Mouse (Mus musculus) heart, postnatal 25 days (tissue): ENCODE measurements around the gene Pga5. TPM values are rescaled to one million over a fixed set of nuclear protein-coding genes. Genes with fewer than 3 reads are reported as not detected.

Experiments
- DNase-seq: peaks from one replicate; pipeline ENCODE4 v3.0.0; 2022; ENCODE audit warnings: low spot score
- intact Hi-C: fragments of 180-260 bp; cut with DNase I; formaldehyde crosslinking; loops from one replicate; pipeline ENCODE4 v1.15.1; 2025
- total RNA-seq, 2 experiments: library from RNA; stranded (reverse); gene quantifications; 2 replicates each; pipeline ENCODE4 v1.2.3; 2021

The Pga5 gene
- total RNA-seq, 2 experiments from 2014 or later: not detected

DNA sequence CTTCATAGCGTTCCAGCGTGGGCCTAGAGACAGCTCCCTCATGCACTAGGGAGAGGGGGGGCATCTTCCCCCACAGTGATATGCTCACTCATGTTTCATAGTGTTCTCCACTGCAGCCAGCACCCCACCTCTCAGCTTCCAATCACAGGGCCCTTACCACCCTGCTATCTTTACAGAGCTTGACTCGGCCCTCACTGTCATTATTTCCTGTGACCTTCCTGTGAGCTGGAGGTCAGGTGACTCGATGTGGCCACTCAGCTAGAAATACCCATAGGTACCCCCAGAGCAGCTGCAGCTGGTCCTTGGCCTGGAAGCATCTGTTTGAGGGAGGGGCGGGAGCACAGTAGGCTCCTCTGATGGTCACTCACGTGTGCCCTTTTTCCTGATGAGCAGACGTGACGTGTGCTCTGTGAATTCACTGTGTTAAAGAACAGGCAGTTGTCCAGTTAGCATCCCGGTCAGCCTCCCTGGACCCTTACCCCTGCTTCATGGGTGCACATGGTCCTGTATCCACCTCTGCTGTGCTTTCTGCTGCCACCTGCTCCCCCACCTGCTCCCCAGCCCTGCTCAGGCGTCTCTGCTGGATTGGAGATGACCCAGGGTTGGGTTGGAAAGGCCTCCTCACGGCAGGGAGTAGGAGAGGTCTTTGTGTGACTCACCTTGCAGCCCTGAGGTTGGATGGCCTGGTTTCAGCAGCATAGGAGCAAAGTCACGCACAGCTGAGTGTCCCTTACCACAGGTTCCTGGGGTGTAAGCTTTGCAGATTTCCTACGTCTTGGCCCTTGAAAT, 29.4 kb upstream of the Pga5 start:
- DNase-seq: no peak
- intact Hi-C loops: loop anchor here (5.0 kb wide), 1 partner anchor 40 kb away; no protein-coding TSS in a partner anchor

DNA sequence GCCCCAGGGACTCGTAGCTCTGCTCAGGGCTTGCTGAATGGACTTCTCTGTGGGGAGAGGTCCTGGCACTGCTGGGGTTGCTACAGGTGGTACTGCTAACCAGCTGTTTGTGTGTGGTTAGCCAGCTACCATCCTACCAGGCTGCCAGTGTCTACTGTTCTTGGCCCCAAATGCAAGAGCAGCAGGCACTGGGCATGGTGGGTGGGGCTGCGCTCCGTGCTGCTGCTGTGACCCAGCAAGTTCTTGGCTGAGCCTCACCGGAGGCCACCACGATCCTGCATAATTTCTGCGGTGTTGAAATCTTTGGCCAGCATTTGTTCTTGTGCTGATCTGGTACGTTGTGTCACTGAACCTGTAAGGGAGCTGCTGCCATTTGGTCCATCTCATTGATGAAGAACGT, 25.6 kb upstream of the Pga5 start:
- no peak for DNase-seq
- intact Hi-C loops: no loop called here

DNA sequence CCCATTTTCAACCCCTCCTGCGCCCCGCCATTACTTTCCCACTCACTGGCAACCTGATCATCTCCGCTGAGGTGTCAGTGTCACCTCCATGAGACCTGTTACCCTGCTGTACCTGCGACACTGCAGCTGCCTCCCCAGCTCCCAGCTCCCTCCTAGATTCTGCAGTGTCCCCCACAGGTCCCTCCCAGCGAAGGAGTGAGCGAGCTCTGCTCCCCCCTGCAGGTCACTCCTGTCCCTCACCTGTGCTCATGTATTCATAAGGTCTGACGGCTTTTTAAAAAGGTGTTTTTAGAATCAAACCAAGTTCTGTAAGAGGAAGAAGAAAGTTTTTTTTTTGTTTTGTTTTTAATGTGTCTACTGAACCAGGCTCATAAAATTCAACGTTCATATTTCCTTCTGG, 24.3 kb upstream of the Pga5 start:
- no peak for DNase-seq
- intact Hi-C loops: no loop called here

DNA sequence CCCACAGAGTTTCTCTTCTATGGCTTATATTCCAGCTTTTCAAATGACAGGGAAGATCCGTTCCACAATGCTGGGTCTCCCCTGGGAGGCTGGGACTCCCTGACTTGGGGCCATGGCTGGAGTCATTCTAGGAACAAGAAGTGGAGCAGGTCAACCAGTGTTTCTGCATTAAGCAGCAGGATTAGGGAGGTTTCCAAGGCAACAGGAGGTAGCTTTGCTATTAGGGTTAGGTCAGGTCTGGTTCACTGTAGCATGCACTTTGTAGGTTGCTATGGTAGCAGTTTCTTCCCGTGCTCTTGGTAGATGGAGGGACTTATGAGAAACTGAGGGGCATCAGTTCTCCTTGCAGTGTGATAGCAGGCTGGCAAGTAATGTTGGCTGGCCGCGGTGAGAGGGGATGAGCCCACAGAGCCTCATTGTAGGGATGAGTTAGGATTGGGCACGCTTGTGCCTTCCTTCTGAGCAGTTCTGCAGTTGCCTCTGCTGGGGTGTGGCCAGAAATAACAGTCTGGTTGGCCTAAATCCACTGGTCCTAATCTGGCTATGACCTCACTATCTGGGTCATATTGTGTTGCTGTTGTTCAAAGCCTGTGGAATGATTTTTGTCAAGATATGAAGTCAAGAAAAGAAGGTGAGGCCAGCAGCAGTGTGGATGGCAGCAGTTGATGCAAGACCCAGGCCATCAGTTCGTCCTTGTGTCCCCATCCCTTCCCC, 23.3 kb upstream of the Pga5 start:
- intact Hi-C loops: no loop called here
- DNase-seq: no peak

DNA sequence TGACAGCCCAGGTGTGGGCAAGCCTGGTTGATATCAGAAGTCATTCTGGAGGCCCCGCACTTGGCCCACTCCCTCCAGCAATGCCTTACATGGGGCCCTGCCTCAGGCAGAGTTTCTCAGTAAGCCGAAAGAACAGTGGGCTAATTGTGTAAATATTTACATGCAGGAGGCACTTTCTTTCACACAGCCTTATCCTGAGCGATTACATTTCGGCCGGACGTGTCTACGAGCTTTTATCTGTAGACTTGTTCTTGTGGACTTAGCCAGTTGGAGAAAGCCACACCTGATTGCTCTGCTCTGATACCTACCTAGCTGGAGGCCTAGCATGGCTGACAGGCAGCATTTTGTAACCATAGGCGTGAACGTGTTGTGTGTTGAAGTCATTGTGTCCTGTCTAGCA, 22.0 kb upstream of the Pga5 start:
- intact Hi-C loops: no loop called here
- DNase-seq: no peak

DNA sequence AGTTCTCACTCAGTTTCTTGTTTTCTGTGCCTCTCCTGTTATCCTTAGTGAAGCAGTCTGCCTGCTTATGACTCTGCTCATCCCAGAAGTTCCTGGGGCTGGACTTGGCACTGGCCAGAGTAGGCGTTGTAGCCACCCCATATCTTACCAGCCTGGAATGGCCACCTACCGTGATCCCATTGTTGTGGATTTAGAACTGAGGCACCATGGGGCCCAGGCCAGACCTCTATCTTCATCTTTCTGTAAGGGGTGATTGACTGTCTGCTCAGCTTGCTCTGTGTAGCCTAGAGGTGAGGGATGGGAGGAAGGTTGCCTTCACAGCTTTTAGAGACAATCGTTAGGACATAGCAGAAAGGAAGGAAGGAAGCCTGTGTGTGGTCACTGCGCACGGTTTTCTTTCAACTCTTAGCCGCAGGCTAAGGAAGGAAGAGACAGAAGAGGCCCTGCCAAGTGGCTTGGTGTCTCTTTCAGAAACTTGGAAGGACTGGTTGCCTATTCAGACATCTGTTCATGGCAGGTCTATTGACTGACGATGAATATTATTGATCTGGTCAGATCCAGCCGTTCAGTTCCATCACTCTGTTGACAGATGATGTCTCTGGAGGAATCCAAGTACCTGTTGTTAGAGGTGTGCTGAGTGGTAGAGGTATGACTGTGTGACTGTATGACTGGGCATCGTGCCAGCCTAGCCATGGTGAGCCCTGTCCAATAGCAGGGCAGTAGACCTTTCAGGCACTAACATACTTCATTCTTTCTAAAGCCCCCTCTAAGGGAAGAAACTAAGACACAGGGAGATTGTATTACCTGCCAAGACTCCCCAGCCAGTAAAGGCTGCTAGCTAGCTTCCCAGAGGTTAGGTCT, 20.5 kb upstream of the Pga5 start:
- intact Hi-C loops: no loop called here
- DNase-seq: no peak

DNA sequence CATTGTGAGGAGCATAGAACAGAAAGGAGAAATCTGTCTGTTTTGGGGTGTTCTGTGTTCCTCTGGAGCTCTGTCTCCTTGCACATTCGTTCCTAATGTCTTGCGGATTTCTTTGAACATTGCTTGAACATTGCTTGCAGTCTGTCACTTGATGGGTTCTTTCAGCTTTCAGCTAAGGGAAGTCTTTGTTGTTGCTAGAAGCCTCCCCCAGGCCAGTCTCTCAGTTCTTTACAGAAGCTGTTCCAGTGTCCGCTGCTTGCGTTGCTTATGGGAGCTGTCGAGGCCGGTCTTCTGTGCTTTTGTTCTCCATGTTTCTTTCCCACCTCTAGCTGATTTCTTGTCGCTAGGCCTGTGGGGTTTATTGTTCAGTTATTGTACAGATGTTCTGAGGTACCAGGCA, 17.9 kb upstream of the Pga5 start:
- intact Hi-C loops: no loop called here
- DNase-seq: no peak

DNA sequence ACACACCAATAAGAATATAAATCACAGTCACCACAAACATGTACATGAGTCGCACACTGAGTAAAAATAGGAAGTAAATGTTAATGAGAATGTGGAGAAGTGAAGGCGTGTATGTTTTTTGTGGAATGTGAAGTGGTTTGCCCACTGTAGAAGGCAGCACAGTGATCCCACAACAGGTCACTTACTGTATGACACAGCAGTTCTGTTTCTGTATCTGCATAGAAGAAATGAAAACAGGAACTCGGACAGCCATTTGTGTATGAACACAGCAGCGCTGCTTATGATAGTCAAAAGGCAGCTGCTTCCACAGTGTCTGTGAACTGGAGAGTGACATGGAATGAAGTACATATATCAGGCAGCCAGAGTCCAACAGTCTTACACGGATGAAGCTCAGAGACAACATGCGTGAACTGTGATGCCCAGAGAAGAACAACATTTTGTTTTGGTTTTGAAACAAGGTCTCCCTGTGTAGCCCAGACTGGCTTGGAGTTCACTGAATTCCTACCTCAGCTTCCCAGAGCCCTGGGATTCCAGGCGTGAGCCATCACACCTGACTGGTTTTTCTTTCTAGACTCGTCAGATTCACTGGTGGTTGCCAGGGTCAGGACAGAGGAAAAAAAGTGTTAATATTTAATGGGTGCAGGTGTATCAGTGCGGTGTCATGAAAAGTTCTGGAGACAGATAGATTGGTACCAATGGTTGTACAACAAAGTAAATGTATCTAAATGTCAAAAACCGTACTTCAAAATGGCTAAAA, 16.2 kb upstream of the Pga5 start:
- DNase-seq: no peak
- intact Hi-C loops: no loop called here

DNA sequence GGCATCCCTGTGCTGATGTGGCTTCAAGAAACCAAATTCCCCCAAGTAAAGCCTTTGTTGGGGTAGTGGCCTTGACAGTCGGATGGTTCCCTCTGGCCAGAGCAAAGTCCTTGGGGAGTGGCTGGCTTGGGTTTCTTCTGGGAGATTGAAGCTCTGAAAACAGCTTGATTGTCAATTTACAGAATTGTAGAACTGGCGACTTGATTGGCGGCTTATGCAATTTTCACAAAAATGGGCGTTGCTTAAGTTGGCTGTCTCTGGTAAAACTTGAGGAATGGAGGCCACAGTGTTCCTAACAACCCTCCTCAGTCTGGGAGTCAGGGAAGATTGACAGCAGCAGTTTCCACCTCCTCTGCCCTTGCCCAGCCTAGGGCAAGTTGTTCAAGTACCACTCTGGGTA, 14.5 kb upstream of the Pga5 start:
- DNase-seq: no peak
- intact Hi-C loops: no loop called here

DNA sequence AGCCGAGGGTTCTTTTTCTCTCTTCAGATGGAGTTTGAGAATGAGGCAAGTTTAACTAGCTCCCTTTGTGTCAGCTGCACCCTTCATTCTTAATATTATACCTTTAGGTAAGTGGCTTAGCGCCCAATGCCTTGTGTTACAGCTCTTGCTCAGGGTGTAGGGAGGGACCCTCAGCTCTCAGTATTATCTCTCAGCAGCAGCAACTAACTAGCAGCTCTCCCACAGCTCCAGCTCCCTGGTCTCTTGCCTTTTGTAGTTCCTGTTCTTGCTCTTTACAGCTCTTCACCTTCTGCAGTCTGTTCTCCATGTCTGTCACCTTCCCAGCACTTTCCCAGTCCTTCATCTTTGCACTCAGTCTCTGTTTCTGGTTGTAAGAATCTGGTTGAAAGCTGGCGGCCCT, 13.8 kb upstream of the Pga5 start:
- DNase-seq: no peak
- intact Hi-C loops: no loop called here

DNA sequence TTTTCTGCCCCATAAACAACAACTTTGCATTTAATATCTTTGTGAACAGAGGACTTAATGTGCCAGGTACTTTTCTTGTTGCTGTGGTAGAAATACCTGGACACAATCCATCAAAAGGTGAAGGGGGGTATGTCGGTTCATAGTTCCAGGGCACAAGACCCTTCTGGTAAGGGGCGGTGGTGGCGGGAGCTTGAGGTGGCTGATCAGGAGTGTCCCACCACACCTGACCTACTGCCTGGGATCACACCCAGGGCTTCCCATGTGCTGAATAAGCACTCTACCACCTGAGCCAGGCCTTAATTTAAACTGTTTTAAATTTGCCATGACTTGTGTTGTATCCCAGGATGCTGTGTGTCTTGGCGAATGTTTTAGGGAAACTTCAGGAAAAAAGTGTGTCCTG, 13.2 kb upstream of the Pga5 start:
- DNase-seq: no peak
- intact Hi-C loops: no loop called here

DNA sequence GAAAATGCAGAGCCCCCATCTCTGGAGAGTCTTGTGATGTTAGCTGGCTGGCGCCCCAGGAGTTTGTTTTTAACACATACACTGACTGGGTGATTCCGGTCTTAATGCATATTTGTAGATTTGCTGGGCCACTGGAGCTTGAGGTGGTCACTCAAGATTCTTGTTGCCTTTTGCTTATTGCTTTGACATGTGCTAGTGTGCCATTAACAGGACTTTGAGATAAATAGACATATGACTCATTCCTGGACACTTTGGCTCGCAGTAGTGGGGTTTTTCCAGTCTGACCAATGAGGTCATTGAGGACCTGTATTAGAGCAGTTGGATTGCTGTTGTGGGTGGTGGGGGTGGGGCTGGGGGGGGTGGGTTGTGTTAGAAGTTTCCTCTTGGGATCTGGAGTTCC, 12.5 kb upstream of the Pga5 start:
- intact Hi-C loops: no loop called here
- no peak for DNase-seq

DNA sequence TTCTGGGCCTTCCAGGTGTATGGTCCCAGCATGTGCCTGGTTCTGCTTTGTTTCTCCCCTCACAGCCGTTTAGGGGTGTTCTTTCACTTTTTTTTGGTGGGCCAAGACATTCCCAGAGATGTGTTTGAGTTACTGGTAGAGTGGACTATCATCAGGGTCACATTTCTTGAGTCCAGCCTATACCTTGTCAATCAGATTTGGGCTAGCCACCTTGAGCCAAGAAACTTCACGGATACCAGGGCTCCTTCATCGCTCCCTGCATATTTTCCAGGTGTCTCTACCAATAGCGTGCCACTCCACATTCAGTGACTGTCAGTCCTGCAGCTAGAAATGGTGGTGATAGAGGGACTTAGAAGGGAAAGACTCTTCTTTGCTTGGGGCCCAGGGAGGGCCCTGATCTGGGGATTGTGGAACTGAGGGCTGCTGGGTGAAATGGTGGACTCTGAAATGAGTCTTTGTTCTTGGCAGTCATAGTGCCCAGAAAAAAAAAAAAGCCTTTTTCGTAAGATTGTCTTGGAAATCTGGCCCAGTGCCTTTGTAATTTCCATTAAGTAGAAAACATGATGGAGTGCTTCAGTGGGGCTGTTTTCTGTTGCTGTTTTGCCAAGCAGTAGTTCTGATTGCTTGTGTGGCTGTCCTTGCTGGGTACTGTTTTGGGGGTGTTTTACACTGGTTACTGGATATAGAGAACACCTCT, 11.7 kb upstream of the Pga5 start:
- intact Hi-C loops: no loop called here
- DNase-seq: no peak

DNA sequence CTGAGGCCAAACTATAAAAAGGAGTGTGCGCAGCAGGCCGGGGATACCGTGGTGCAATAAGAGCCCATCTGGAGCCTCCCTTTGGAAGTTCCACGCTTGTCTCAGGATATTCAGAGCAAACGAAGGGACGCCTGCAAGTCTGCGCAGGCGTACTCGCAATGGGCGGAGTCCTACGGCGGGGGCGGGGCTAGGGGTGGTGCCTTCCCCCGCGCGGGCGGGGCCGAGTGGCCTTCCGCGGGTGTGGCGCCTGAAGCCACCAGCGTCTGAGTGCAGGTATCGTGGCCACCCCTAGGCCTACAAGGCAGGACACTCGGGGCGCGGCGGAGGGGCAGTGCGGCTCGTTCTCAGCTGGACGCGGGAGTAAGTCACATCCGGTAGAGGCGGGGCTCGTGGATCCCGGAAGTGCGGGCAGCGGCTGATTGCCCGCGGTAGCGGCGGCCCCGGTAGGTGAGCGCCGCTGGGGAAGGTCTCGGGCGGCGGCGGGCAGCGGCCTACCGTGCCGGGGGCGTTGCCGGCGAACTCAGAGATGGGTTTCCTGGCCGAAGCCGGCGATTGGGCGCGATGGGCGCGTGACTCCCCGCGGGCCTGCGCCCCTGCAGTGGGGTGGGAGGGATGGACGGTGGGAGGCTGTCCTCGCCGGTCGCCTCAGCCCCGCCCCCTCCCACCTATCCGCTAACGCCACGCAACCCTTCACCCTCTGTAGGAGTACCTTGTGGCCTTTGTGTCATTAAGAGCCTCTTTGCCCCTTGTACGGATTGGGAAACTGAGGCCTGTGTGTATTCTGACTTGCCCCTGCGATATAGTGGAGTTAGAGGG, 10.9 kb upstream of the Pga5 start, which contains the start of gene Vps37c:
TSS of gene Vps37c (plus strand) at position 199 of the 816 bp plus-strand sequence.
- peak; percentile 80 for DNase-seq
- intact Hi-C loops: no loop called here

DNA sequence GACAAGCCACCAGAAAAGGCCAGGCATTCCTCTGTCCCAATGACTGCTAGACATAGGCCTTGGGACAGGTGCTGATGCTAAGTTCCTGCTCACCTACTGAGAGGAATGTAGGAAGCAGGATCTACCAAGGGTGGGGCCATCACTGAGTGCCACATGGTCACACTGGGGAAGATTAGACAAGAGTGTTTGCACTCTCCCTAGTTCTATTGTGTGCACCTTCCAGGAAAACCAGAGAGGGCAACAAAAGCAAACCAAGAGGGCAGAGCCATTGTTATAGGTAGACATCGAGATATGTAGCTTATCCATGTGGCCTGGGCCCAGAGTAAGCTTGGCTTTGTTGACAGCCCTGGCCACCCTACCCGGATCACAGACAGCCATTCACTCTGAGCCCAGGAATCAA, 7.9 kb upstream of the Pga5 start:
- intact Hi-C loops: no loop called here
- no peak for DNase-seq

DNA sequence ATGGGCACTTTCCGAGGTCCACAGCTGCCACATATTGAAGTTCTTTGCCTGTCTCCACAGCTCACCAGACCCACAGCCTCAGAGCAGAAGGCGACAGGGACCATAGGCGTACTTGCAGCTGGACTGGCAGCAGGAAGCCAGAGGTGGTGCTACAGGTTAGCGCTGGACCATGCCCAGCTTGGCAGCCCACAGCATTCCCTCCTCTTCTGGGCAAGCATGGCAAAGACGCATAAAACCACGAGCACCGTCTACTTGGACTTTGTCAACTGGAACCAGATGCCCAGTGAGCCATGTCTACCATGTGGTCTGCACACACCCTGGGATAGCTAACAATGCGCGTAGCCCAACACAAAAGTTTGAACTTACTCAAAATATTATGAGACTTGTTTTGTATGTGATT, 7.2 kb upstream of the Pga5 start:
- intact Hi-C loops: no loop called here
- no peak for DNase-seq

DNA sequence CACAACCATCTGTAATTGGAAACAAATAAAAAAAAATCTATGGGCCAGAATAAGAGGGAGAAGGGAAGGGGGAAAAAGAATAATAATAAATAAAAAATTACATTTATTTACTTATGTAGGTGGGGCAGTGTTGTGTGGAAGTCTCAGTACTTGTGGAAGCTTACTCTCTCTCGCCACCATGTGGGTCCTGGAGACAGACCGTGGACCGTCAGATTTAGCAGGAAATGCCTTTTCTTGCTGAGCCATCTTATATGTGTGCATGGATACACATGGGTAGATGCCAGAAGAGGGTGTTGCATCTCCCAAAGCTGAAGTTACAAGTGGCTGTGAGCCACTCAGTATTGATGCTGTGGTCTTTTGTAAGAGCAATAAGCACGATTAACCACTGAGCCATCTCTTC, 3.7 kb upstream of the Pga5 start:
- intact Hi-C loops: no loop called here

DNA sequence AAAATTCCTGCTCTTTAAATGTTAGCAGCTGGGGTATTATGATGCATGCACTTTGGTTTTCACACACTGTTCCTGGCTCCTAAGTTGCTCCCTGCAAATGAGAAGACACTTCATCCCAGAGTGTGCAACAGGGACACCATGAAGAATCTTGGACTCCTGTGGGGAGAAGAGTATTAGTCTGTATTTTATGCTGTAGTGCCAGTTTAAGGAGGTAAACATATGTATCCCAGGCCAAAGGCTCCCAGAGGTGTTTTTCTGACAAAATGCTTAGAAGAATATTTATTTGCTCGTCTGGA, 849 bp upstream of the Pga5 start:
- DNase-seq: no peak

More for the DNA sequence above, 3.7 kb upstream of the Pga5 start:
- DNase-seq: no peak

DNA sequence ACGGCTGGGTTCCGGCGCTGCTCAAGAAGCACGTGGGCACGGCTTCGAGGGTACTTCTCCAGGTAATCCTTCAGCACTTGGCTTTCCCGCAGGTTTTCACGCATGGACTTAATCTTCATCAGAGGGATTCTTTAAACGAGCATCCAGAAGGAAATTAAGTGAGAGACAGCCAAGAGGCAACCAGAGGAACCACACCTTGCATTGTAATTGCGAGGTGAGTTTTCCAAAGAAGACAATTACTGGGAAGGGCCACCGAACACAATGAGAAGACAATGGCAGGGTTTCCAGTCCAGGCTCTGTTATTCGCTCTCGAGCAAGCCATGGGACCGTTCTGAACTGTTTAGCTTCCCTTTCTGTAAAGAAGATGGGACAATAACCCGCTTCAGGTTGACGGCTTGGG, 1.2 kb downstream of the Pga5 start:
- intact Hi-C loops: loop anchor here (5.0 kb wide), 1 partner anchor 281 kb away; no protein-coding TSS in a partner anchor
- DNase-seq: no peak

More for the DNA sequence above, 849 bp upstream of the Pga5 start:
- intact Hi-C loops: loop anchor here (1.0 to 5.0 kb wide), 2 partner anchors 31 to 279 kb away; no protein-coding TSS in a partner anchor
